Mouse (Mus musculus) neural tube, embryonic 14.5 days (tissue): ENCODE measurements at regions not wholly inside any gene's neighbourhood (a gene's known extent, or its start where the extent isn't known, plus 50 kb on each side); places are given as distances from the start of the nearest gene placed in this dataset.
A peak's percentile ranks its signal among the peaks of the same experiment; 100 is the strongest.

ENCODE experiments used
- ATAC-seq: fragments of 200-750 bp; cut with Nextera tagmentation; 2 replicates; pipeline ENCODE4 v1.8.0; 2017; ENCODE audit warnings: low read depth, mild to moderate bottlenecking, moderate TSS enrichment, moderate library complexity
- H3K27ac ChIP-seq: fragments of 300-500 bp; sonication (generic); 2 replicates; pipeline ENCODE4 v1.5.1; 2014; ENCODE audit warnings: low read depth, mild to moderate bottlenecking, control low read depth, low read length, moderate library complexity, mixed read lengths
- H3K27me3 ChIP-seq: fragments of 300-500 bp; sonication (generic); 2 replicates; pipeline ENCODE4 v1.6.1; 2014; ENCODE audit warnings: low read length; ENCODE audit not compliant: control insufficient read depth, insufficient read depth
- H3K36me3 ChIP-seq: fragments of 300-500 bp; sonication (generic); 2 replicates; pipeline ENCODE4 v1.6.1; 2014; ENCODE audit warnings: low read length, mixed read lengths; ENCODE audit not compliant: control insufficient read depth, insufficient read depth
- H3K4me1 ChIP-seq: fragments of 300-500 bp; sonication (generic); 2 replicates; pipeline ENCODE4 v1.6.1; 2014; ENCODE audit warnings: low read length; ENCODE audit not compliant: control insufficient read depth, insufficient read depth
- H3K4me2 ChIP-seq: fragments of 300-500 bp; sonication (generic); 2 replicates; pipeline ENCODE4 v1.6.1; 2014; ENCODE audit warnings: mild to moderate bottlenecking, low read depth, low read length, control low read depth
- H3K4me3 ChIP-seq: fragments of 300-500 bp; sonication (generic); 2 replicates; pipeline ENCODE4 v1.5.1; 2014; ENCODE audit warnings: low read depth, low read length, control low read depth, mixed read lengths
- H3K9ac ChIP-seq: fragments of 300-500 bp; sonication (generic); replicated peaks from 2 replicates; pipeline ENCODE4 v1.6.1; 2014; ENCODE audit warnings: low read depth, mild to moderate bottlenecking, control low read depth, low read length, mixed read lengths
- H3K9me3 ChIP-seq: fragments of 300-500 bp; sonication (generic); 2 replicates; pipeline ENCODE4 v1.6.1; 2016; ENCODE audit warnings: low read length; ENCODE audit not compliant: control insufficient read depth
- WGBS: fragments of 180-500 bp; shearing (Covaris S2); extraction: QIAGEN DNeasy Blood & Tissue Kit; methylation state at CpG from one replicate; pipeline ENCODE4 v1.1.7; 2014; 5-methylcytosine and 5-hydroxymethylcytosine counted together

DNA sequence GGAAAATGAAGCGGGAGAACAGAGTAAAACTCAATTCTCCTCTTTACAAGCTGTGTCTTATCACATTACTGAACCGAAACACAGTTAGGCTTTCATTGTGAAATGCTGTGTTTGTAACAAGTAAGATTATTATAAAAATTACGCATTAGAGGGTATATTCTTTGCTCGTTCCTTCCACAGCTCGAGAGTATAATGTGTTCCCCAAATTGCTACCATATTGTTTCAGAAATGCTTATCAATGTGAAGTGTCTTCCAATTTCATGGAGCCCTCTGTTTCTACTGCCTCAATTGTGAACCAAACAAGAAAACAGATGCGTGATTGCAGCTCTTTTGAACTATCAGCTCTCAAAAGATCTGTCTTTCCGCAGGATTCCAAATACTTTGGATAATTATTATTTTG, 378.4 kb downstream of the Ttll7 start:
- no peak for ATAC-seq
- no peak overlapping the region for H3K4me2 ChIP-seq
- no peaks in the 10 kb centered on the region for H3K4me1 ChIP-seq
- H3K27ac ChIP-seq, result no peak overlapping the region
- H3K36me3 ChIP-seq, result no peaks in the 10 kb centered on the region
- H3K27me3 ChIP-seq, result no peaks in the 10 kb centered on the region
- WGBS, result 87% methylated on average over 7 of the region's 7 CpGs
- H3K9me3 ChIP-seq, result no peaks in the 10 kb centered on the region
- H3K4me3 ChIP-seq, result no peak overlapping the region
- no peak overlapping the region for H3K9ac ChIP-seq

DNA sequence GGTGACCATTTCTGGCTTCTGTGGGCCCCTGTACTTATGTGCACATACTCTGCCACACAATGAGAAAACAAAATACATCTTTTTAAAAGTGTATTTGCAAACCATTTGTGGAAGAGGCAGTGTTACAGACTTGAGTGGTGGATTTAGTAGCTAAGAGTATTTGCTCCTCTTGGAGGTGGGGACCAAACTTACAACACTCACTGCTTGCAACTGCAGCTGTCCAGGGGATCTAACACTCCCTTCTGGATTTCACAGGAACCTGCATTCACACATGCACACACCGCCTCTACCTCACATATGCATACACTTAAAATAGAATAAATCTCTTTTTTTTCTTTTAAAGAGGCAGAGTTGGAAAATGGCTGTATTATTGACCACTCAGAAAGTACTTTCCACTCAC, 386.2 kb downstream of the Ttll7 start:
- no peaks in the 10 kb centered on the region for H3K9me3 ChIP-seq
- H3K36me3 ChIP-seq, result no peaks in the 10 kb centered on the region
- ATAC-seq, result no peak
- no peaks in the 10 kb centered on the region for H3K27me3 ChIP-seq
- H3K4me1 ChIP-seq, result no peaks in the 10 kb centered on the region
- no peak overlapping the region for H3K4me2 ChIP-seq
- no peak overlapping the region for H3K4me3 ChIP-seq
- WGBS, result 93% methylated on average over 1 of the region's 1 CpGs
- no peak overlapping the region for H3K27ac ChIP-seq
- no peak overlapping the region for H3K9ac ChIP-seq

DNA sequence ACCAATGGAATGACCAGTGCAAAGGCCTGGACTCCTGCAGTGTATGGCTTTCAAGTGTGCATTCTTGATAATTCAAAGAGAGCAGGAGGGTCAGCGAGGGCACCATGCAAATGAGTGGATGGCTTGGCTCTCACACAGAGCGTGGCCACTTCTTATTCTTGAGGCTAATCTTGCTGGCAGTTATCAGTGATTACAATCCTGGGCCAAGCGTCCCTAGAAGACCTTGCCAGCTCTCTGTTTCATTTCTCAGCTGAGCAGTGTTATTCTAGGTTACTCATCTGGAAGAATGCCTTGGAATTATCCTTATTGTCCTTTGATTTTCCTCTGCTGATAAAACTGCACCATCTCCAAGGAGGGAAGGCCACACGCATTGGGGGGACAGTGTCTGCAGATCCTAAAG, 388.5 kb downstream of the Ttll7 start:
- ATAC-seq, result no peak
- 45% methylated on average over 4 of the region's 4 CpGs for WGBS
- no peaks in the 10 kb centered on the region for H3K4me1 ChIP-seq
- no peaks in the 10 kb centered on the region for H3K27me3 ChIP-seq
- H3K9me3 ChIP-seq, result no peaks in the 10 kb centered on the region
- no peak overlapping the region for H3K4me2 ChIP-seq
- H3K27ac ChIP-seq, result no peak overlapping the region
- no peak overlapping the region for H3K4me3 ChIP-seq
- H3K9ac ChIP-seq, result no peak overlapping the region
- no peaks in the 10 kb centered on the region for H3K36me3 ChIP-seq

DNA sequence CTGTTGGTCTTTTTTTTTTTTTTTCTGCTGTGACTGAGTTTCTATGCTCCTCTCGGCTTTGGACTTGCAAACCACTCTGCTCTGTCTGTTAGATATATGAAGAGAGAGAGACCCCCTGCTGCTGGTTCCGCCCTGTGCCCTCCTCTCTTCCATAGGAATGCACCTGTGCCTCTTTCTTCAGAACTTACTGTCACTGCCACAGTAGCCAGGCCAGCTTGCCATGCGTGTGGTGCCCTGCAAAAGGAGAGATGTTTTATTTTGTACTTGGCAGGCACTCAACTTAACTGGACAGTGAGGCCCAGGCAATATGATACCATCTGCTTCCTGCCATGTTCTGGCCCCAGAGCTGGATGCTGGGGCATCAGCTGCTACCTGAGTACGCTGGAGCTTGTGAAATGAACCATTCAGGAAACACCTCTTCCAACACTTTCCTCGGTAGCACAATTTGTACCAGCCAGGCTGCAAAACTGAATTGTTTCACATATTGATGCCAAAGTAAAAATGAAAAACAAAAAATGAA, 392.8 kb downstream of the Ttll7 start:
- 56% methylated on average over 5 of the region's 5 CpGs for WGBS
- H3K4me2 ChIP-seq, result no peak overlapping the region
- no peak for ATAC-seq
- no peak overlapping the region for H3K9ac ChIP-seq
- no peaks in the 10 kb centered on the region for H3K27me3 ChIP-seq
- H3K27ac ChIP-seq, result no peak overlapping the region
- H3K36me3 ChIP-seq, result no peaks in the 10 kb centered on the region
- H3K9me3 ChIP-seq, result no peaks in the 10 kb centered on the region
- H3K4me3 ChIP-seq, result no peak overlapping the region
- H3K4me1 ChIP-seq, result no peaks in the 10 kb centered on the region

DNA sequence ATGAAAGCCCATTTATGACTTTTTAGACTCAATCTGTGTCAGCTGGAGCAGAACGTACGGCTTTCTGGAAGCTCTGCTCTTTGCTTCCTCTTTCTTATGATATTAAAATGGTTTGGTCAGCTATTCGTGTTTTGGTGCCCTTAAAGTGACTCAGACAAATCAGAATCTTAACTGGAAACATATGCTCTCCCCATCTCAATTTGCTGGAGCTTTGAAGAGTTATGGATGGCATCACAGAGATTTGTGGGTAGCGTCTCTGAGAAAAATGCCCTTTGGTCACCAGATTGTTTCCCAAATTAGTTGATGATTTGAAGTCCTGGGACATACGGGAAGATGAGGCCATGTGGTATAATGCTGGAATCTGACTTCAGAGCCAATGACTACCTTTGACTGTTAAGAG, 394.0 kb downstream of the Ttll7 start:
- WGBS, result 86% methylated on average over 5 of the region's 5 CpGs
- ATAC-seq, result no peak

DNA sequence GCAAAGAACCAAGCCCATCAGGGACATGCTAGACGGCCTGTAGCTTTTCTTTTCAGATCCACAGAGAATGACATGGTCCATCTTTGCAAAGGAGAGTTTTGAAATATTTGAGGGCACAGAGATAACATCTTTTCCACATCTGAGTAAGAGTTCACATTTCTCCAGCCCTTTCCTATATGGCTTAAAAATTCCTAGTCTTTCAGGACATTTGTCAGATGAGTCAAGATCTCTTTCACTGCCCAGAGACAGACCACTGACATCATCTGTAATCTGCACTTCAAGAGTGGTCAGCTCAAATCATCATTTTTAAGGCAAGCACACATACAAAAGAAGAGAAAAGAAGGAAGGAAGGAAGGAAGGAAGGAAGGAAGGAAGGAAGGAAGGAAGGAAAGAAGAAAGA, 397.3 kb downstream of the Ttll7 start:
- Histone ChIP-seq H3K27me3 (no peaks in the 10 kb centered on the region), H3K9me3 (no peaks in the 10 kb centered on the region), H3K9ac (no peak overlapping the region), H3K4me1 (peaks cover 7% of the 10 kb centered on the region; the same call in 1 of the 2 replicates), H3K27ac (no peak overlapping the region), H3K4me2 (no peak overlapping the region), H3K36me3 (no peaks in the 10 kb centered on the region), H3K4me3 (no peak overlapping the region)
- no peak for ATAC-seq
- 85% methylated on average over 1 of the region's 1 CpGs for WGBS

More for the DNA sequence above, 394.0 kb downstream of the Ttll7 start:
- no peak overlapping the region for H3K27ac ChIP-seq
- no peaks in the 10 kb centered on the region for H3K36me3 ChIP-seq
- H3K9me3 ChIP-seq, result no peaks in the 10 kb centered on the region
- no peak overlapping the region for H3K9ac ChIP-seq
- H3K4me2 ChIP-seq, result no peak overlapping the region
- no peaks in the 10 kb centered on the region for H3K27me3 ChIP-seq
- H3K4me3 ChIP-seq, result no peak overlapping the region
- no peaks in the 10 kb centered on the region for H3K4me1 ChIP-seq

DNA sequence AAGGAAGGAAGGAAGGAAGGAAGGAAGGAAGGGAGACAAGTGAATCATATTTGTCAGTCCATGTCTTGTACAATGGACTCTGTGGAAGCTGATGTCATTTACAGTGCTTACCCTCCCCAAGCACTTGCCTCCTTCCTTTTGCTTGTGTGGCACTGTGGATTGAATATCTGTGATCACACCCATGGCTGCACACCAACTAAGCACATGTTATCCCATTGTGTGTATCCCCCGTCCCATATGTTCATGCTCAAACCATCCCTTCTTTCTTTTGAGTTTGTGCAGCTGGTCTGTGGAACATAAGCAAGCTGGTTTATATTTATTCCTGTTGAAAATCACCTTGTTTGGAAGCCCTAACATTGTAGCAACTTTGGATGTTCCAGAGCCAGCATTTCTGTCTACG, 397.7 kb downstream of the Ttll7 start:
- Histone ChIP-seq H3K4me2 (no peak overlapping the region), H3K9ac (no peak overlapping the region), H3K4me3 (no peak overlapping the region), H3K9me3 (no peaks in the 10 kb centered on the region), H3K27ac (no peak overlapping the region), H3K27me3 (no peaks in the 10 kb centered on the region), H3K36me3 (no peaks in the 10 kb centered on the region), H3K4me1 (peaks cover 9% of the 10 kb centered on the region; the same call in 1 of the 2 replicates)
- ATAC-seq, result no peak
- WGBS, result 73% methylated on average over 2 of the region's 2 CpGs

DNA sequence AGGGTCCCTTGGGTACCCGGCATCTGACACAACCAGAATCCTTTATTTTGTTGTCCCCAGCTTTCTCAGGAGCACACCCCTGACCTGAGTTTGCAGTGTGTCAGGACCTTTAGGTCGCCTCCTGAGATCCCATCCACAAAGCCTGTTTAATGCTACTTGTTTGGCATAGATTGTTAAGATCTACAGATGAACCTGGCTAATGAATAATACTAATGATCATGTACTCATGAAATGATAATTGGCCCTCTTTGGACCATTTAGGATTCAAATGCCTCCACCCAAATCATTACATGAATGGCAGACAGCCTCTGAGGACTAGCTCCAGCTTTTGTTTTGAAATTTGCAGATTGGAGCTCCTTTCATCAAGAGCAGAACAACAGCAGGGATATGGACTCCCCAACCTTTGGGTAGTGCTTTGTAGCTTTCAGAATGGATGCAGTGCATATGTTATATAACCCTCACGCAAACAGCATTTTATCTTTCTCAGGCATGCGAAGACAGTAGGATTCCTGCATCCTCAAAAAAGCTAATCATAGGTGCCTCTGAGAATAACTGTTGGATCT, 400.1 kb downstream of the Ttll7 start:
- Histone ChIP-seq H3K27me3 (no peaks in the 10 kb centered on the region), H3K4me3 (no peak overlapping the region), H3K9me3 (no peaks in the 10 kb centered on the region), H3K4me2 (no peak overlapping the region), H3K36me3 (no peaks in the 10 kb centered on the region), H3K9ac (no peak overlapping the region), H3K27ac (peak overlapping the region; percentile 62; the same call in 1 of the 2 replicates), H3K4me1 (peaks cover 9% of the 10 kb centered on the region; the same call in 1 of the 2 replicates)
- ATAC-seq, result peak; percentile 33; the same call in 1 of the 2 replicates
- WGBS, result 47% methylated on average over 4 of the region's 4 CpGs

DNA sequence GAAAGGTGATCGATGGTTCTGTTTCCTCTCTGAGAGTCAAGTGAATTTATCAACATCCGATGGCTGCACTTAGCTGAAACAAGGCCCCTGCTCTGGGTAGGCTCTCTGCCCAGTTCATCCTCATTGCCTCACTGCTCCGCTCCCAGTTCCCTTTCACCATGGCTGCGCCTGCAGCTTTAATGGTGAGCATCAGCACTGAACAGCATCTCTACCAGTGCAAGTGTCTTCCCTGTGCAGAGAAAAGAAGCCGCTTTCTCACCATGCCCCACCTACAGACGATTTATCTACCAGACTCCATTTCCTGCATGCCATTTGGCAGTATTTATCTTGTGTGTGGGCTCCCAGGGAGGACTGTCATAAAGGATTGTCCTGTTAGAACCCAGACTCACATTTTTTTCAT, 400.6 kb downstream of the Ttll7 start:
- 41% methylated on average over 6 of the region's 6 CpGs for WGBS
- H3K9ac ChIP-seq, result no peak overlapping the region
- H3K4me3 ChIP-seq, result no peak overlapping the region
- no peak overlapping the region for H3K4me2 ChIP-seq
- no peaks in the 10 kb centered on the region for H3K27me3 ChIP-seq
- H3K27ac ChIP-seq, result peak overlapping the region; percentile 62; the same call in 1 of the 2 replicates
- no peaks in the 10 kb centered on the region for H3K9me3 ChIP-seq
- peaks cover 9% of the 10 kb centered on the region; the same call in 1 of the 2 replicates for H3K4me1 ChIP-seq
- ATAC-seq, result peak; percentile 45; the same call in 1 of the 2 replicates
- no peaks in the 10 kb centered on the region for H3K36me3 ChIP-seq
